Comparison of ENCODE assay signal across 11 mouse cellular contexts in genomic region chr4:135079859-135080640, GRCm38 (mm10). TPM values are rescaled to one million over a fixed set of nuclear protein-coding genes. Genes with fewer than 3 reads are reported as not detected.
DNase-seq lines count a peak whose midpoint lies in the region; ATAC-seq and TF ChIP-seq lines count a peak whose summit lies in the region.
"Had no signal": no experiment of that assay in that cellular context is flagged by ENCODE, and none has a peak within 500 bp of the region (broad histone marks: within the 10 kb centered on the region; RNA-seq: fewer than 3 reads in every experiment).

No protein-coding gene starts in this region.

- no peak for TF ChIP-seq POLR2A in myocyte (IDR thresholded peaks at IDR 0.05; ENCODE audit: insufficient read length, low read depth)

- peaks cover 47% of the 10 kb centered on the region for H3K27me3 ChIP-seq in heart, embryonic 12.5 days (replicated peaks)
- no peaks in the 10 kb centered on the region for H3K27me3 ChIP-seq in embryonic facial prominence, embryonic 11.5 days (ENCODE audit: control insufficient read depth, insufficient read depth, low read length)
- no peaks in the 10 kb centered on the region for H3K27me3 ChIP-seq in myocyte (ENCODE audit: control insufficient read depth, insufficient read depth, insufficient read length)
- H3K27me3 ChIP-seq in kidney, embryonic 16.5 days (ENCODE audit: insufficient read depth, low read length): no peaks in the 10 kb centered on the region
- H3K27me3 ChIP-seq: hindbrain, embryonic 15.5 days had no signal

- H3ac ChIP-seq in myocyte (ENCODE audit: control insufficient read depth, insufficient read length): no peak overlapping the region

- no peak for ATAC-seq in heart, embryonic 12.5 days (ENCODE audit: insufficient number of reproducible peaks, low FRiP score)
- ATAC-seq in embryonic facial prominence, embryonic 11.5 days (replicated peaks; ENCODE audit: insufficient number of reproducible peaks, low FRiP score, low TSS enrichment, low read depth): no peak
- ATAC-seq in kidney, embryonic 16.5 days (ENCODE audit: low FRiP score, low TSS enrichment): no peak

- no peaks in the 10 kb centered on the region for H3K79me2 ChIP-seq in myocyte (ENCODE audit: control insufficient read depth, insufficient read depth)

- H3K36me3 ChIP-seq in heart, embryonic 12.5 days: no peaks in the 10 kb centered on the region
- no peaks in the 10 kb centered on the region for H3K36me3 ChIP-seq in embryonic facial prominence, embryonic 11.5 days (replicated peaks; ENCODE audit: control insufficient read depth, insufficient read depth, low read depth, low read length)
- no peaks in the 10 kb centered on the region for H3K36me3 ChIP-seq in myocyte (ENCODE audit: control insufficient read depth, insufficient read depth)
- no peaks in the 10 kb centered on the region for H3K36me3 ChIP-seq in kidney, embryonic 16.5 days (ENCODE audit: insufficient read depth, low read length)
- H3K36me3 ChIP-seq: hindbrain, embryonic 15.5 days had no signal

- DNase-seq in heart, postnatal 25 days (ENCODE audit: low spot score): no peak
- DNase-seq in B cell, adult 2 months: peak; percentile 39 to 44
- DNase-seq in embryonic facial prominence, embryonic 11.5 days (ENCODE audit: low spot score): peak; percentile 33
- no peak for DNase-seq in urinary bladder, postnatal 25 days (ENCODE audit: low spot score)
- no peak for DNase-seq in urinary bladder, adult 2 months (ENCODE audit: low spot score)
- DNase-seq: cerebellum, postnatal 25 days had no signal

- no peak overlapping the region for H3K27ac ChIP-seq in heart, embryonic 12.5 days (ENCODE audit: poor library complexity, severe bottlenecking)
- H3K27ac ChIP-seq in embryonic facial prominence, embryonic 11.5 days (replicated peaks; ENCODE audit: low read depth, low read length): no peak overlapping the region
- H3K27ac ChIP-seq in kidney, embryonic 16.5 days (ENCODE audit: low read length): no peak overlapping the region
- H3K27ac ChIP-seq: hindbrain, embryonic 15.5 days; liver, embryonic 14.5 days had no signal

- no peak overlapping the region for H3K4me3 ChIP-seq in heart, embryonic 12.5 days
- H3K4me3 ChIP-seq in embryonic facial prominence, embryonic 11.5 days (ENCODE audit: low read depth, low read length): no peak overlapping the region
- H3K4me3 ChIP-seq in myocyte: no peak overlapping the region
- no peak overlapping the region for H3K4me3 ChIP-seq in kidney, embryonic 16.5 days (ENCODE audit: low read length)
- H3K4me3 ChIP-seq: hindbrain, embryonic 15.5 days had no signal

- intact Hi-C loops in heart, postnatal 25 days (cut with DNase I): no loop called here

- peaks cover 23% of the 10 kb centered on the region for H3K4me1 ChIP-seq in heart, embryonic 12.5 days (replicated peaks)
- H3K4me1 ChIP-seq in embryonic facial prominence, embryonic 11.5 days (ENCODE audit: control insufficient read depth, insufficient read depth, low read length): peaks cover 3% of the 10 kb centered on the region; the same call in 1 of the 2 replicates
- H3K4me1 ChIP-seq in kidney, embryonic 16.5 days (ENCODE audit: insufficient read depth, low read length): no peaks in the 10 kb centered on the region
- H3K4me1 ChIP-seq: hindbrain, embryonic 15.5 days had no signal

- H3K9ac ChIP-seq in heart, embryonic 12.5 days: no peak overlapping the region
- H3K9ac ChIP-seq in embryonic facial prominence, embryonic 11.5 days (replicated peaks; ENCODE audit: low read length): no peak overlapping the region; the same call in 1 of the 2 replicates
- no peak overlapping the region for H3K9ac ChIP-seq in kidney, embryonic 16.5 days (replicated peaks; ENCODE audit: low read length)
- H3K9ac ChIP-seq: hindbrain, embryonic 15.5 days; liver, embryonic 14.5 days had no signal

- WGBS in heart, embryonic 12.5 days: 56% methylated on average over 23 of the region's 23 CpGs
- 42% methylated on average over 19 of the region's 23 CpGs for WGBS in embryonic facial prominence, embryonic 11.5 days
- 66% methylated on average over 23 of the region's 23 CpGs for WGBS in kidney, embryonic 16.5 days

- peak overlapping the region; percentile 12; the same call in 1 of the 2 replicates for H3K4me2 ChIP-seq in heart, embryonic 12.5 days
- H3K4me2 ChIP-seq in embryonic facial prominence, embryonic 11.5 days (ENCODE audit: low read depth, low read length): no peak overlapping the region
- H3K4me2 ChIP-seq in myocyte (ENCODE audit: low read depth): peak overlapping the region; percentile 64
- no peak overlapping the region for H3K4me2 ChIP-seq in kidney, embryonic 16.5 days (replicated peaks; ENCODE audit: low read depth, low read length)
- H3K4me2 ChIP-seq: hindbrain, embryonic 15.5 days had no signal

- no peaks in the 10 kb centered on the region for H3K9me3 ChIP-seq in heart, embryonic 12.5 days (replicated peaks)
- H3K9me3 ChIP-seq in embryonic facial prominence, embryonic 11.5 days (replicated peaks; ENCODE audit: control insufficient read depth, low read length): no peaks in the 10 kb centered on the region
- H3K9me3 ChIP-seq in kidney, embryonic 16.5 days (ENCODE audit: low read length): no peaks in the 10 kb centered on the region
- H3K9me3 ChIP-seq: hindbrain, embryonic 15.5 days had no signal

TF ChIP-seq in myocyte, 11 proteins besides CTCF, POLR2A, EP300 and RAD21:
- TF ChIP-seq E2F4 (IDR thresholded peaks at IDR 0.05; ENCODE audit: insufficient read depth) (no peak), MYOD1 (IDR thresholded peaks at IDR 0.05; ENCODE audit: control insufficient read depth in 1 of 3, insufficient read length in 2 of 3, low read depth in 2 of 3) (peak in 2 of 3 experiments; percentile 68 to 71)

RNA-seq across cellular contexts. Expression of gene Runx3, which starts 40.4 kb away (rescaled TPM):
- 0.04 and 0.06 TPM in 2 replicates for polyA plus RNA-seq in heart, embryonic 12.5 days (2016; fragmentation: Nextera tagmentation; extraction: Ambion mirVana)
- under 1 TPM; 0.31 to 0.50 TPM for total RNA-seq in heart, postnatal 25 days (2021)
- 0.48 and 0.86 TPM in 2 replicates for polyA plus RNA-seq in embryonic facial prominence, embryonic 11.5 days (2014; fragmentation: Nextera tagmentation; extraction: Ambion mirVana)
- 19.6 TPM for polyA plus RNA-seq in myocyte (2012; fragmentation: generic; extraction: Trizol)
- 0.06 TPM in 1 of 2 replicates, not detected in the other for polyA plus RNA-seq in kidney, embryonic 16.5 days (2015; fragmentation: Nextera tagmentation; extraction: Ambion mirVana)
- polyA plus RNA-seq in urinary bladder, adult 2 months (2012; rRNA removed): 0.21 and 0.60 TPM in 2 replicates

Comparison
In these comparisons a context has a peak if more than half of its experiments do, and no peak if none do; other contexts are left out.
1. H3K4me2 ChIP-seq: peak in heart, embryonic 12.5 days (single experiment) and myocyte (single experiment); none in embryonic facial prominence, embryonic 11.5 days (single experiment) and kidney, embryonic 16.5 days (single experiment).
2. DNase-seq: peak in B cell, adult 2 months (2 of 2) and embryonic facial prominence, embryonic 11.5 days (single experiment); none in heart, postnatal 25 days (single experiment), urinary bladder, postnatal 25 days (single experiment) and urinary bladder, adult 2 months (single experiment).
3. RNA of gene Runx3, which starts 40.4 kb away (polyA plus RNA-seq): 19.6 TPM in myocyte (single experiment); 0.48 to 0.86 TPM in embryonic facial prominence, embryonic 11.5 days, 0.21 to 0.60 TPM in urinary bladder, adult 2 months, 0.04 to 0.06 TPM in heart, embryonic 12.5 days and 0.06 TPM in kidney, embryonic 16.5 days; every median in the first group is over 10 times any median in the second.